Mouse (Mus musculus) G1E (cell line): ENCODE data around the gene Slc2a1.

Experiments
- CTCF ChIP-seq: IDR thresholded peaks from 2 replicates; pipeline ENCODE4 v1.5.1; 2012; ENCODE audit warnings: low read depth, low read length, inconsistent platforms, mixed read lengths
- GATA1 ChIP-seq: IDR thresholded peaks from 2 replicates; pipeline ENCODE4 v1.6.1; 2012; ENCODE audit warnings: borderline replicate concordance, low read length, inconsistent platforms, mixed read lengths
- GATA2 ChIP-seq: IDR thresholded peaks from 2 replicates; pipeline ENCODE4 v1.6.1; 2012; ENCODE audit warnings: low read depth, low read length, inconsistent platforms, borderline replicate concordance
- POLR2AphosphoS5 ChIP-seq: IDR thresholded peaks from 2 replicates; pipeline ENCODE4 v1.6.1; 2012; ENCODE audit warnings: low read depth, low read length, inconsistent platforms; ENCODE audit not compliant: insufficient replicate concordance
- TAL1 ChIP-seq: conservative IDR thresholded peaks from 2 replicates; pipeline ENCODE4 v1.6.1; 2012; ENCODE audit warnings: low read depth, low read length, inconsistent platforms, mixed read lengths

- TF ChIP-seq GATA1 (no peak), CTCF (no peak; the same call in 1 of the 2 replicates), TAL1 (no peak; the same call in 1 of the 2 replicates), POLR2AphosphoS5 (no peak), GATA2 (no peak)
These were observed 71.7 kb downstream of the Slc2a1 start for GRCm38 (mm10) chr4:119180133-119180707.
